Mouse (Mus musculus) MEL (cell line): ENCODE measurements at regions not wholly inside any gene's neighbourhood (a gene's known extent, or its start where the extent isn't known, plus 50 kb on each side); places are given as distances from the start of the nearest gene placed in this dataset.
A peak's percentile ranks its signal among the peaks of the same experiment; 100 is the strongest.

ENCODE experiments used
- DNase-seq: peaks from one replicate; pipeline ENCODE4 v3.0.0; 2011; ENCODE audit warnings: low read depth, low spot score
- H3K27ac ChIP-seq: 2 replicates; pipeline ENCODE4 v1.5.1; 2012; ENCODE audit warnings: low read depth, mild to moderate bottlenecking, control low read depth, low read length, moderate library complexity; ENCODE audit not compliant: control insufficient read depth
- H3K27me3 ChIP-seq, 2 experiments: fragments of 150-350 bp in 1 of 2; sonication (generic) in 1 of 2; 2 replicates each; pipeline ENCODE4 v1.6.1; 2012; ENCODE audit warnings: low read length in 2 of 2, mild to moderate bottlenecking in 2 of 2, improper control_type of control experiment in 1 of 2, moderate library complexity in 1 of 2; ENCODE audit not compliant: insufficient read depth in 2 of 2, control insufficient read depth in 1 of 2
- H3K36me3 ChIP-seq, 2 experiments: 2 replicates each; pipeline ENCODE4 v1.6.1; 2012 to 2014; ENCODE audit warnings: low read length in 2 of 2, improper control_type of control experiment in 1 of 2, inconsistent platforms in 1 of 2, mild to moderate bottlenecking in 1 of 2; ENCODE audit not compliant: insufficient read depth in 2 of 2, control insufficient read depth in 1 of 2
- H3K4me1 ChIP-seq, 2 experiments: fragments of 150-350 bp in 1 of 2; sonication (generic) in 1 of 2; 2 replicates each; pipeline ENCODE4 v1.6.1; 2012; ENCODE audit warnings: low read length in 2 of 2, improper control_type of control experiment in 1 of 2, mild to moderate bottlenecking in 1 of 2; ENCODE audit not compliant: insufficient read depth in 2 of 2, control insufficient read depth in 1 of 2
- H3K4me3 ChIP-seq, 2 experiments: fragments of 150-350 bp in 1 of 2; sonication (generic) in 1 of 2; 2 replicates each; pipeline ENCODE4 v1.5.1; 2012; ENCODE audit warnings: low read depth in 2 of 2, low read length in 2 of 2, mild to moderate bottlenecking in 2 of 2, moderate library complexity in 2 of 2, control low read depth in 1 of 2, improper control_type of control experiment in 1 of 2; ENCODE audit not compliant: control insufficient read depth in 1 of 2, insufficient read depth in 1 of 2
- H3K79me2 ChIP-seq: 2 replicates; pipeline ENCODE4 v1.6.1; 2012; ENCODE audit warnings: mild to moderate bottlenecking, low read length, moderate library complexity; ENCODE audit not compliant: control insufficient read depth, poor library complexity, insufficient read depth
- H3K9ac ChIP-seq: 2 replicates; pipeline ENCODE4 v1.6.1; 2012; ENCODE audit warnings: low read depth, mild to moderate bottlenecking, control low read depth, low read length, moderate library complexity; ENCODE audit not compliant: control insufficient read depth, poor library complexity, severe bottlenecking
- H3K9me3 ChIP-seq: fragments of 150-350 bp; sonication (generic); replicated peaks from 2 replicates; pipeline ENCODE4 v1.6.1; 2012; ENCODE audit warnings: mild to moderate bottlenecking, low read length, improper control_type of control experiment, moderate library complexity; ENCODE audit not compliant: insufficient read depth
- CTCF ChIP-seq, 3 experiments: IDR thresholded peaks in 2 of 3; conservative IDR thresholded peaks in 1 of 3; 2 replicates each; pipeline ENCODE4 v1.5.1; 2011 to 2012; ENCODE audit warnings: low read length in 3 of 3, low read depth in 2 of 3, mild to moderate bottlenecking in 2 of 3, improper control_type of control experiment in 1 of 3, inconsistent platforms in 1 of 3, mixed read lengths in 1 of 3, moderate library complexity in 1 of 3; ENCODE audit not compliant: control insufficient read depth in 1 of 3, insufficient read depth in 1 of 3, poor library complexity in 1 of 3, severe bottlenecking in 1 of 3
- E2F4 ChIP-seq: IDR thresholded peaks from 2 replicates; pipeline ENCODE4 v1.6.1; 2011; ENCODE audit warnings: low read depth, low read length, improper control_type of control experiment, borderline replicate concordance
- EP300 ChIP-seq, 2 experiments: IDR thresholded peaks; 2 replicates each; pipeline ENCODE4 v1.6.1; 2011; ENCODE audit warnings: improper control_type of control experiment in 2 of 2, low read length in 2 of 2, low read depth in 1 of 2, mild to moderate bottlenecking in 1 of 2
- ETS1 ChIP-seq: IDR thresholded peaks from 2 replicates; pipeline ENCODE4 v1.6.1; 2012; ENCODE audit warnings: low read depth, mild to moderate bottlenecking, inconsistent platforms, low read length, improper control_type of control experiment, moderate library complexity
- GATA1 ChIP-seq: IDR thresholded peaks from 2 replicates; pipeline ENCODE4 v1.6.1; 2011; ENCODE audit warnings: low read depth, low read length, improper control_type of control experiment
- JUND ChIP-seq: IDR thresholded peaks from 2 replicates; pipeline ENCODE4 v1.6.1; 2011; ENCODE audit warnings: low read depth, mild to moderate bottlenecking, improper control_type of control experiment, low read length
- KAT2A ChIP-seq: conservative IDR thresholded peaks from 2 replicates; pipeline ENCODE4 v1.6.1; 2012; ENCODE audit warnings: low read depth, low read length, improper control_type of control experiment, inconsistent platforms
- MEF2A ChIP-seq: IDR thresholded peaks from 2 replicates; pipeline ENCODE4 v1.6.1; 2014; ENCODE audit warnings: low read depth, mild to moderate bottlenecking, inconsistent platforms, low read length, improper control_type of control experiment; ENCODE audit not compliant: poor library complexity, insufficient replicate concordance, severe bottlenecking; ENCODE audit errors: extremely low read depth
- MYC ChIP-seq: IDR thresholded peaks from 2 replicates; pipeline ENCODE4 v1.6.1; 2011; ENCODE audit warnings: low read depth, mild to moderate bottlenecking, low read length, improper control_type of control experiment, moderate library complexity
- NRF1 ChIP-seq: IDR thresholded peaks from 2 replicates; pipeline ENCODE4 v1.6.1; 2014; ENCODE audit warnings: low read depth, mild to moderate bottlenecking, inconsistent platforms, low read length, improper control_type of control experiment, moderate library complexity; ENCODE audit not compliant: poor library complexity, insufficient read depth, severe bottlenecking
- POLR2AphosphoS2 ChIP-seq: IDR thresholded peaks from 2 replicates; pipeline ENCODE4 v1.6.1; 2011; ENCODE audit warnings: low read length, improper control_type of control experiment
- RAD21 ChIP-seq: IDR thresholded peaks from 2 replicates; pipeline ENCODE4 v1.6.1; 2011; ENCODE audit warnings: mild to moderate bottlenecking, low read depth, low read length, improper control_type of control experiment
- SMC3 ChIP-seq: IDR thresholded peaks from 2 replicates; pipeline ENCODE4 v1.6.1; 2011; ENCODE audit warnings: low read depth, low read length, improper control_type of control experiment
- TAL1 ChIP-seq: IDR thresholded peaks from 2 replicates; pipeline ENCODE4 v1.6.1; 2012; ENCODE audit warnings: mild to moderate bottlenecking, inconsistent platforms, low read length, moderate library complexity, mixed read lengths
- TBP ChIP-seq: IDR thresholded peaks from 2 replicates; pipeline ENCODE4 v1.8.0; 2011; ENCODE audit warnings: low read depth, low read length, improper control_type of control experiment
- USF1 ChIP-seq: IDR thresholded peaks from 2 replicates; pipeline ENCODE4 v1.6.1; 2014; ENCODE audit warnings: low read depth, mild to moderate bottlenecking, inconsistent platforms, low read length, improper control_type of control experiment, moderate library complexity
- ZC3H11A ChIP-seq: IDR thresholded peaks from 2 replicates; pipeline ENCODE4 v1.6.1; 2012; ENCODE audit warnings: low read depth, mild to moderate bottlenecking, inconsistent platforms, low read length, improper control_type of control experiment
- ZNF384 ChIP-seq: IDR thresholded peaks from 2 replicates; pipeline ENCODE4 v1.6.1; 2012; ENCODE audit warnings: low read depth, mild to moderate bottlenecking, inconsistent platforms, low read length, improper control_type of control experiment

- H3K79me2 ChIP-seq, result no peaks in the 10 kb centered on the region
Observed at GRCm38 (mm10) chr10:97368625-97369024, 110.8 kb upstream of the Dcn start.

GRCm38 (mm10) chr10:97375824-97376223 is 103.6 kb upstream of the Dcn start:
- Histone ChIP-seq H3K9ac (no peak overlapping the region), H3K9me3 (no peaks in the 10 kb centered on the region), H3K79me2 (no peaks in the 10 kb centered on the region), H3K27me3 (no peaks in the 10 kb centered on the region), H3K4me3 (no peak overlapping the region), H3K4me1 (no peaks in the 10 kb centered on the region), H3K27ac (no peak overlapping the region), H3K36me3 (no peaks in the 10 kb centered on the region)
- TF ChIP-seq SMC3 (peak; percentile 76), NRF1 (no peak), MYC (no peak), CTCF (IDR thresholded peaks at IDR 0.05 in 2 of 3, conservative IDR thresholded peaks at IDR 0.05 in 1 of 3; ENCODE audit: control insufficient read depth in 1 of 3, insufficient read depth in 1 of 3, low read depth in 2 of 3, low read length in 3 of 3, poor library complexity in 1 of 3, severe bottlenecking in 1 of 3) (peak; percentile 55 to 74 (median 63)), ZC3H11A (peak; percentile 64), RAD21 (peak; percentile 74)
- peak; percentile 49 for DNase-seq

More at GRCm38 (mm10) chr10:97368625-97369024, 110.8 kb upstream of the Dcn start:
- H3K36me3 ChIP-seq, result no peaks in the 10 kb centered on the region
- H3K27ac ChIP-seq, result no peak overlapping the region
- no peak overlapping the region for H3K4me3 ChIP-seq
- H3K9me3 ChIP-seq, result no peaks in the 10 kb centered on the region
- TF ChIP-seq USF1 (no peak), JUND (no peak), TBP (no peak), ETS1 (no peak), E2F4 (no peak), KAT2A (no peak), ZC3H11A (no peak), MEF2A (no peak), POLR2AphosphoS2 (no peak), TAL1 (no peak), GATA1 (no peak), ZNF384 (no peak), EP300 (IDR thresholded peaks at IDR 0.05; ENCODE audit: low read depth in 1 of 2, low read length in 2 of 2) (no peak), NRF1 (no peak)
- DNase-seq, result no peak
- H3K27me3 ChIP-seq, result no peaks in the 10 kb centered on the region
- H3K9ac ChIP-seq, result no peak overlapping the region
- H3K4me1 ChIP-seq, result no peaks in the 10 kb centered on the region
